Mouse (Mus musculus): Measurements from ENCODE around the gene Rab3b. TPM values are rescaled to one million over a fixed set of nuclear protein-coding genes. Genes with fewer than 3 reads are reported as not detected.

Gene Rab3b
- polyA plus RNA-seq (2015; fragmentation: Nextera tagmentation; extraction: Ambion mirVana): 3.0 and 3.2 TPM in 2 replicates

- WGBS: 3% methylated on average over 46 of the region's 46 CpGs
- TF ChIP-seq CTCF (IDR thresholded peaks at IDR 0.05) (no peak), EP300 (IDR thresholded peaks at IDR 0.05) (no peak)
- peak; percentile 56 for DNase-seq (ENCODE audit: low spot score)
- H3K4me1 ChIP-seq (ENCODE audit: insufficient read depth, low read depth, low read length): no peaks in the 10 kb centered on the region
- no peaks in the 10 kb centered on the region for H3K9me3 ChIP-seq (ENCODE audit: low read length)
- peak within 1 kb of the TSS; percentile 38 for H3K4me3 ChIP-seq (ENCODE audit: low read depth, low read length)
- no peak within 1 kb of the TSS for H3K27ac ChIP-seq (ENCODE audit: low read length)
- no peaks in the 10 kb centered on the region for H3K36me3 ChIP-seq (ENCODE audit: insufficient read depth, low read length)
- peak; percentile 90 for ATAC-seq
- no peaks in the 10 kb centered on the region for H3K27me3 ChIP-seq (replicated peaks; ENCODE audit: insufficient read depth, low read length)
- H3K4me2 ChIP-seq (replicated peaks; ENCODE audit: low read depth, low read length): peak within 1 kb of the TSS; percentile 87
- peak within 1 kb of the TSS; percentile 26; the same call in 1 of the 2 replicates for H3K9ac ChIP-seq (replicated peaks; ENCODE audit: low read depth)
These were observed at the start of gene Rab3b for GRCm38 (mm10) chr4:108878963-108879822. Gene Rab3b (plus strand): TSS chr4:108879063.

- no peak for ATAC-seq
- Histone ChIP-seq H3K36me3 (ENCODE audit: insufficient read depth, low read length) (no peaks in the 10 kb centered on the region), H3K4me2 (replicated peaks; ENCODE audit: low read depth, low read length) (no peak overlapping the region), H3K4me1 (ENCODE audit: insufficient read depth, low read depth, low read length) (peaks cover 12% of the 10 kb centered on the region; the same call in 1 of the 2 replicates), H3K9me3 (ENCODE audit: low read length) (no peaks in the 10 kb centered on the region), H3K4me3 (ENCODE audit: low read depth, low read length) (no peak overlapping the region), H3K9ac (replicated peaks; ENCODE audit: low read depth) (no peak overlapping the region), H3K27ac (ENCODE audit: low read length) (no peak overlapping the region), H3K27me3 (replicated peaks; ENCODE audit: insufficient read depth, low read length) (no peaks in the 10 kb centered on the region)
- peak; percentile 71 for DNase-seq (ENCODE audit: low spot score)
- TF ChIP-seq CTCF (IDR thresholded peaks at IDR 0.05): no peak
- no peak for TF ChIP-seq EP300 (IDR thresholded peaks at IDR 0.05)
- WGBS: 71% methylated on average over 1 of the region's 1 CpGs
These were observed 48.2 kb upstream of the Rab3b start for GRCm38 (mm10) chr4:108830698-108831097.

- under 1% methylated on average over 55 of the region's 73 CpGs for WGBS
- H3K27ac ChIP-seq (ENCODE audit: low read length): peak within 1 kb of the TSS; percentile 95
- TF ChIP-seq EP300 (IDR thresholded peaks at IDR 0.05) (no peak), CTCF (IDR thresholded peaks at IDR 0.05) (no peak)
- no peaks in the 10 kb centered on the region for H3K36me3 ChIP-seq (ENCODE audit: insufficient read depth, low read length)
- peak within 1 kb of the TSS; percentile 97 for H3K9ac ChIP-seq (replicated peaks; ENCODE audit: low read depth)
- H3K9me3 ChIP-seq (ENCODE audit: low read length): no peaks in the 10 kb centered on the region
- H3K4me1 ChIP-seq (ENCODE audit: insufficient read depth, low read depth, low read length): peaks cover 13% of the 10 kb centered on the region; the same call in 1 of the 2 replicates
- DNase-seq (ENCODE audit: low spot score) (peak; percentile 97), ATAC-seq (peak; percentile 96)
- peak within 1 kb of the TSS; percentile 78 for H3K4me2 ChIP-seq (replicated peaks; ENCODE audit: low read depth, low read length)
- H3K27me3 ChIP-seq (replicated peaks; ENCODE audit: insufficient read depth, low read length): no peaks in the 10 kb centered on the region
- peak within 1 kb of the TSS; percentile 100 for H3K4me3 ChIP-seq (ENCODE audit: low read depth, low read length)
These were observed 45.7 kb upstream of the Rab3b start, which contains the start of gene Btf3l4 for GRCm38 (mm10) chr4:108832916-108833827. Gene Btf3l4 (minus strand): TSS chr4:108833614.

- WGBS: 0% methylated on average over 6 of the region's 6 CpGs
- TF ChIP-seq EP300 (IDR thresholded peaks at IDR 0.05) (no peak; the same call in 1 of the 2 replicates), CTCF (IDR thresholded peaks at IDR 0.05) (no peak)
These were observed 45.1 kb upstream of the Rab3b start for GRCm38 (mm10) chr4:108833828-108834114.

GRCm38 (mm10) chr4:108834115-108834970, 44.5 kb upstream of the Rab3b start, which contains the start of gene Txndc12:
Gene Txndc12 (plus strand): TSS chr4:108834601.
- TF ChIP-seq CTCF (IDR thresholded peaks at IDR 0.05) (peak; percentile 18; the same call in 1 of the 2 replicates), EP300 (IDR thresholded peaks at IDR 0.05) (peak; percentile 49; the same call in 1 of the 2 replicates)
- no peaks in the 10 kb centered on the region for H3K9me3 ChIP-seq (ENCODE audit: low read length)
- peak within 1 kb of the TSS; percentile 78 for H3K4me2 ChIP-seq (replicated peaks; ENCODE audit: low read depth, low read length)
- WGBS: under 1% methylated on average over 34 of the region's 34 CpGs
- peak within 1 kb of the TSS; percentile 97 for H3K9ac ChIP-seq (replicated peaks; ENCODE audit: low read depth)
- peak; percentile 76 for ATAC-seq
- peak within 1 kb of the TSS; percentile 95 for H3K27ac ChIP-seq (ENCODE audit: low read length)
- peaks cover 19% of the 10 kb centered on the region; the same call in 1 of the 2 replicates for H3K4me1 ChIP-seq (ENCODE audit: insufficient read depth, low read depth, low read length)
- H3K36me3 ChIP-seq (ENCODE audit: insufficient read depth, low read length): no peaks in the 10 kb centered on the region
- no peaks in the 10 kb centered on the region for H3K27me3 ChIP-seq (replicated peaks; ENCODE audit: insufficient read depth, low read length)
- peak; percentile 97 for DNase-seq (ENCODE audit: low spot score)
- H3K4me3 ChIP-seq (ENCODE audit: low read depth, low read length): peak within 1 kb of the TSS; percentile 100

More at GRCm38 (mm10) chr4:108833828-108834114, 45.1 kb upstream of the Rab3b start:
- ATAC-seq (no peak), DNase-seq (ENCODE audit: low spot score) (no peak)
- peak overlapping the region; percentile 95 for H3K27ac ChIP-seq (ENCODE audit: low read length)
- H3K9ac ChIP-seq (replicated peaks; ENCODE audit: low read depth): peak overlapping the region; percentile 97
- no peaks in the 10 kb centered on the region for H3K9me3 ChIP-seq (ENCODE audit: low read length)
- H3K36me3 ChIP-seq (ENCODE audit: insufficient read depth, low read length): no peaks in the 10 kb centered on the region
- peak overlapping the region; percentile 78 for H3K4me2 ChIP-seq (replicated peaks; ENCODE audit: low read depth, low read length)
- H3K27me3 ChIP-seq (replicated peaks; ENCODE audit: insufficient read depth, low read length): no peaks in the 10 kb centered on the region
- peak overlapping the region; percentile 100 for H3K4me3 ChIP-seq (ENCODE audit: low read depth, low read length)
- H3K4me1 ChIP-seq (ENCODE audit: insufficient read depth, low read depth, low read length): peaks cover 19% of the 10 kb centered on the region; the same call in 1 of the 2 replicates
